Mouse (Mus musculus) liver, embryonic 12.5 days (tissue): ENCODE results near the gene Sfmbt2. TPM values are rescaled to one million over a fixed set of nuclear protein-coding genes. Genes with fewer than 3 reads are reported as not detected.

Experiments
- ATAC-seq: fragments of 200-750 bp; cut with Nextera tagmentation; 2 replicates; pipeline ENCODE4 v1.8.0; 2017; ENCODE audit warnings: moderate number of reproducible peaks, mild to moderate bottlenecking, moderate library complexity
- H3K27ac ChIP-seq: fragments of 300-500 bp; sonication (generic); 2 replicates; pipeline ENCODE4 v1.5.1; 2016; ENCODE audit warnings: mild to moderate bottlenecking
- H3K27me3 ChIP-seq: fragments of 300-500 bp; sonication (generic); replicated peaks from 2 replicates; pipeline ENCODE4 v1.6.1; 2016; ENCODE audit warnings: mild to moderate bottlenecking, moderate library complexity
- H3K36me3 ChIP-seq: fragments of 300-500 bp; sonication (generic); 2 replicates; pipeline ENCODE4 v1.6.1; 2016; ENCODE audit warnings: mild to moderate bottlenecking, moderate library complexity
- H3K4me1 ChIP-seq: fragments of 300-500 bp; sonication (generic); 2 replicates; pipeline ENCODE4 v1.6.1; 2016
- H3K4me2 ChIP-seq: fragments of 300-500 bp; sonication (generic); 2 replicates; pipeline ENCODE4 v1.6.1; 2016; ENCODE audit warnings: mild to moderate bottlenecking, moderate library complexity
- H3K4me3 ChIP-seq: fragments of 300-500 bp; sonication (generic); 2 replicates; pipeline ENCODE4 v1.5.1; 2016; ENCODE audit warnings: mild to moderate bottlenecking, moderate library complexity
- H3K9ac ChIP-seq: fragments of 300-500 bp; sonication (generic); 2 replicates; pipeline ENCODE4 v1.6.1; 2016; ENCODE audit warnings: mild to moderate bottlenecking, moderate library complexity
- H3K9me3 ChIP-seq: fragments of 300-500 bp; sonication (generic); replicated peaks from 2 replicates; pipeline ENCODE4 v1.6.1; 2016; ENCODE audit warnings: mild to moderate bottlenecking, moderate library complexity
- WGBS: fragments of 180-500 bp; shearing (Covaris S2); methylation state at CpG from one replicate; pipeline ENCODE4 v1.1.7; 2016; ENCODE audit not compliant: insufficient replicate concordance; 5-methylcytosine and 5-hydroxymethylcytosine counted together
- polyA plus RNA-seq: library from polyadenylated mRNA; unstranded; fragments of >200 nt; fragmentation: Nextera tagmentation; extraction: Ambion mirVana; gene quantifications from 2 replicates; pipeline ENCODE4 v1.2.1, GENCODE M21; 2016

Gene Sfmbt2
- polyA plus RNA-seq, 1 experiment from 2014 or later, result 0.68 TPM

DNA sequence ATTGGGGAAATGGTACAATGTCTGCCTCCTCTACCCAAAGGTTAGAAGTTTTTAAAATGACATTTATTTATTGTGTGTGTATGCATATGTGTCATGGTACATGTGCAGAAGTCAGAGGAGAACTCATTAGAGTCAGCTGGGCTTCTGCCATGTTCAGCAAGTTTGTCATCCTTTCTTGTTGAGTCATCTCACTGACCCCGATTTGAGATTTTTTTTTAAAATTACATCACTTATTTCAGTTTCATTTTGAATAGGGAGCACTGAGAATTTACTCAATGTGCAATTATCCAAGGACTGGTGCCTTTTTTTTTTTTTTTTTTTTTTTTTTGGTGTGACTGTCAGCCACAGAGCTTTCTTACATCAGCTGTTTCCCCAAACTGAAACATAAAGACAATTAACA, 19.2 kb upstream of the Sfmbt2 start:
- Histone ChIP-seq H3K27ac (no peak overlapping the region), H3K4me3 (no peak overlapping the region), H3K9me3 (no peaks in the 10 kb centered on the region), H3K4me2 (no peak overlapping the region), H3K9ac (no peak overlapping the region), H3K27me3 (no peaks in the 10 kb centered on the region), H3K36me3 (no peaks in the 10 kb centered on the region), H3K4me1 (no peaks in the 10 kb centered on the region)
- 50% methylated on average over 1 of the region's 1 CpGs for WGBS
- no peak for ATAC-seq

DNA sequence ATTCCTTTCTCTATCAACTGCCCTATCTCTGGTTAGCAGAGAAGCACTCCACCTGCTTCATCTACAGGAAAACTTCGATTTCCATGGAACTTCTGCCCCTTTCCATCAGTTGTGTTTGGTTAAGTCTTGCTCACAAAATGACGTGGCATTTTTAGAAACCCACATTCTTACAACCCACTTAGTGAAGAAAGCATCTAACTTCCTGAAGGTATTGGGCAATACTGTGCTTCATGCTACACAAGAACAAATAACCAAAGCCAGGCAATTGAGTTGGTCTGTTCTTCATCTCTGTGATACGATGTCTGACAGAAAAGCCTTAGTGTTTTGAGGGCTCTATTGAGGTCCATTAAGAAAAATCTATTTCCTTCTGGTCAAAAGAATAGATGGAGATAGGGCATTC, 17.4 kb upstream of the Sfmbt2 start:
- no peak overlapping the region for H3K27ac ChIP-seq
- no peaks in the 10 kb centered on the region for H3K4me1 ChIP-seq
- H3K36me3 ChIP-seq, result no peaks in the 10 kb centered on the region
- no peaks in the 10 kb centered on the region for H3K27me3 ChIP-seq
- no peaks in the 10 kb centered on the region for H3K9me3 ChIP-seq
- 33% methylated on average over 3 of the region's 3 CpGs for WGBS
- no peak overlapping the region for H3K4me3 ChIP-seq
- no peak for ATAC-seq
- H3K4me2 ChIP-seq, result no peak overlapping the region
- no peak overlapping the region for H3K9ac ChIP-seq

DNA sequence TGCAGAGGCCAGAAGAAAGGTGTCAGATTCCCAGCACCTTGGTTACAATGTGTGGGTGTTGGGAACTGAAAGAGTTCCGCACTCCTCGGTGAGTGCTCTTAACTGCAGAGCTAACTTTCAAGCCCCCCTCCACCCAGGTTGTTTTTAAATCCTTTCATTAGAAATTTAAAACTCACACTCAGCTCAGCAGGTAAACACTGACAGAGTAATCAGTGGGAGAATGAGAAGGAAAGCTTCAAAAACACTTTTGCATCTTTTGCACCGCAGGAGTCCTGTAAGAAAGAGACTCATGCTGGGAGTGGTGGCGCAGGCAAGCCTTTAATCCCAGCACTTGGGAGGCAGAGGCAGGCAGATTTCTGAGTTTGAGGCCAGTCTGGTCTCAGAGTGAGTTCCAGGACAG, 16.4 kb upstream of the Sfmbt2 start:
- Histone ChIP-seq H3K4me3 (no peak overlapping the region), H3K4me1 (no peaks in the 10 kb centered on the region), H3K9me3 (no peaks in the 10 kb centered on the region), H3K27ac (no peak overlapping the region), H3K27me3 (no peaks in the 10 kb centered on the region), H3K4me2 (no peak overlapping the region), H3K9ac (no peak overlapping the region), H3K36me3 (no peaks in the 10 kb centered on the region)
- no peak for ATAC-seq
- WGBS, result 69% methylated on average over 4 of the region's 4 CpGs

DNA sequence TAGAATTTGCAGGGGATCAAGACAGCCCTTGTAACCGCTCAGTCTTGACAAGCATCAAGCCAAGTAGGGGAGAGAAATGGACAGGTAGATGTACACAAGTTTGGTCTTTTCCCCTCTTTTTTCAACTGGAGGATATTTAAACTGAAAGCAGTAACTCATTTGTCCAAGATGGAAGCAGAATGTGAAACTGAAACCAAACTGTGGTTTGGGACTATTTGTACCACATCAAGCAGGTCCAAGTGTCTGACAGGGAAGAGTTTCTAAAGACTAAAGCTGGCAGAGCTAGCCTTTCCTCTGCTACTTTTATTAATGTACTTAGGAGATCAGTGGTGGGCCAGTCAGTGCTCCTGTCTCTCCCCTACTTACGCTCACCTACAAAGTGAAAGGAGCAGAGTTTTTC, 10.4 kb upstream of the Sfmbt2 start:
- H3K27ac ChIP-seq, result no peak overlapping the region
- peaks cover 5% of the 10 kb centered on the region; the same call in 1 of the 2 replicates for H3K27me3 ChIP-seq
- H3K4me3 ChIP-seq, result no peak overlapping the region
- H3K9ac ChIP-seq, result no peak overlapping the region
- H3K36me3 ChIP-seq, result no peaks in the 10 kb centered on the region
- H3K4me1 ChIP-seq, result no peaks in the 10 kb centered on the region
- no peaks in the 10 kb centered on the region for H3K9me3 ChIP-seq
- WGBS, result 70% methylated on average over 2 of the region's 2 CpGs
- no peak for ATAC-seq
- no peak overlapping the region for H3K4me2 ChIP-seq

DNA sequence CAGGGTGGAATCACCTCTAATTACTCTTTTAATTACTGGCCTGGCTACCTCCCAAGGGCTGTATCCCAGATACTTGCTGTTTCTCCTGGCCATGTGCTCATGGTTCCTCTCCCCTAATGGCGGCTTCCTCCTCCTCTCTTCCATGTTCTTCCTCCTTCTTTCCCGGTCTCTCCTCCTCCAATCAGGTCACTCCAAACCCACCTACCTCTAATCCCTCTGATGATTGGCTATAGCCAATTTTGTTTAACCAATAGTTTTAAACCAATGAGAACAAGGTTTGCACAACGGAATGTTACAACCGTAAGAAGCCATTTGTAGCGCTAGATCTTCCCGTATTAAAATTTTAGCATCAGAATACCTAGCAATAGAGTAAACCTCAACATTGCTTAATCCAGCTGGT, 5.2 kb upstream of the Sfmbt2 start:
- no peaks in the 10 kb centered on the region for H3K36me3 ChIP-seq
- no peaks in the 10 kb centered on the region for H3K9me3 ChIP-seq

DNA sequence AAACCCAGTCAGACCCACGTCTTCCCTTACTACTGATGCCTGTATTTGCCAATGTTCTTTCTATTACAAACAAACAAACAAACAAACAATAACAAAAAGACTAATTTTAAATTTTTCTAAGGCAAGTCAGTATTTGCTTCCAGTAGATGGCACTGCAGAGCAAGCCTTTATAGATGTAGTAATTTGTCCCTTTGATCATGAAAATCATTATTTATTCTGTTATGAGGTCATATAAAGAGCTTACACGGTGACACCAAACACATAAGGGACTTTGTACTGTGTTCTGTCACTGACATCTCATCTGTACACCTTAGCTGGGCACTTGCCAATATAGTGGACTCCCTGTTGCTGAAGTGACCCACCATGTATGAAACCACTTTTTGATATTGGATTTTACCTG, 4.0 kb upstream of the Sfmbt2 start:
- ATAC-seq, result no peak
- Histone ChIP-seq H3K27me3 (peaks cover 54% of the 10 kb centered on the region), H3K4me2 (no peak overlapping the region), H3K4me1 (no peaks in the 10 kb centered on the region), H3K27ac (no peak overlapping the region), H3K9ac (no peak overlapping the region), H3K9me3 (no peaks in the 10 kb centered on the region), H3K4me3 (no peak overlapping the region), H3K36me3 (no peaks in the 10 kb centered on the region)
- 9% methylated on average over 2 of the region's 2 CpGs for WGBS

More for the DNA sequence above, 5.2 kb upstream of the Sfmbt2 start:
- H3K4me1 ChIP-seq, result no peaks in the 10 kb centered on the region
- no peak overlapping the region for H3K4me3 ChIP-seq
- H3K9ac ChIP-seq, result no peak overlapping the region
- ATAC-seq, result no peak
- H3K27ac ChIP-seq, result no peak overlapping the region
- H3K4me2 ChIP-seq, result no peak overlapping the region
- peaks cover 42% of the 10 kb centered on the region for H3K27me3 ChIP-seq
- WGBS, result 85% methylated on average over 6 of the region's 6 CpGs

DNA sequence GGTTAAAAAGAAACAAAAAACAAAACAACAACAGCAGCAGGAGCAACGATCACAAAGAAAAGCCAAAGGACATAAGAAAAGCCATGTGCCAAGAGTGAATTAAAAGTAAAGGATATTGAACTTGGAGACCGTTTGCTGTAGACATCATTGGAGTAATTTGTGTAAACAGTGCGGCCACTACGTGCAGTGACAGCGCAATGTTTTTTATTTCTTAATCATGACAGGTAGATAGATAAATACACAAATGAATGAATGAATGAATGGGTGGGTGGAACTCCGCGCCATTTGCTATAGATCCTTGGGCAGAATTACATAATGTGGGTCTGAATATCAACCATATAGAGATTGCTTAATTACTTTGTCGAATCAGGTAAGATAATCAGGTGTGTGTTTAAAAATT, 634 bp upstream of the Sfmbt2 start:
- Histone ChIP-seq H3K4me3 (no peak overlapping the region), H3K27me3 (peaks cover 82% of the 10 kb centered on the region), H3K27ac (no peak overlapping the region), H3K4me1 (peaks cover 13% of the 10 kb centered on the region), H3K9ac (no peak overlapping the region), H3K9me3 (no peaks in the 10 kb centered on the region), H3K4me2 (no peak overlapping the region), H3K36me3 (no peaks in the 10 kb centered on the region)
- 4% methylated on average over 8 of the region's 8 CpGs for WGBS
- no peak for ATAC-seq

DNA sequence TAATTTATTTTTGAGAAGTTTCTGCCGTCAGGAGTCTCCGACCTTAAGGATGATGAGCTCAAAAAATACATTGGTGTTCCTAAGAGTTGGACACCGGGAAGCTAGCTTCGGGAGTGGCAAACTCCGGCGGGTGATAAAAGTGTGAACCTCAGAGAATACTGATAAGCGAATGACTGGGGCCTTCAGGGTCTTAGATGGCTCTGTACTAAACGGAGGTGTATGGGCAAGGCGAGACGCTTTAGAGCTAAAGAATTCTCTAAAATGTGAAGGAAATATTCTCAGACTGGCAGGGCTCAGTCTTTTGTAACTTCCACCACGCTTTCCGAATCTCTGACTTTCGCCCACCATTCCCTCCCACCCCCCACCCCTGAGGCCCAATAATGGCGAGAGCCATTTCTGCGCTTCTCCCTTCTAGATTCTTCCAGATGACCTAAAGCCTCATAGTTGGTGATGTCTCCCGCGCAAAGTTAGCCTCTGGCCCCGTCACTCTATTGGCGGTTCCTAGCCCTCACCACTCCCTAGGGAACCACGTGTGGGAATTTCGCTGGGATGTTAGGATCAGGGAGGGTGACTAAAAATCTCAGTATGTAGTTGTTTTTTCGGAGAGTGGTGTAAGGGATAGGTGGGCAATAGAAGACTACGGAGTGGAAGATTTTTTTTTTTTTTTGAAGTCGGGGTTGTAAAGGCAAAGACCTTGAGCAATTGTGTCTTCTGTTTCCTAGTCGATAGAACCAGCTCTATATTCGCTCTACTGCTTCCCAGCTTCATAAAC, 563 bp downstream of the Sfmbt2 start:
- no peak overlapping the region for H3K4me3 ChIP-seq

DNA sequence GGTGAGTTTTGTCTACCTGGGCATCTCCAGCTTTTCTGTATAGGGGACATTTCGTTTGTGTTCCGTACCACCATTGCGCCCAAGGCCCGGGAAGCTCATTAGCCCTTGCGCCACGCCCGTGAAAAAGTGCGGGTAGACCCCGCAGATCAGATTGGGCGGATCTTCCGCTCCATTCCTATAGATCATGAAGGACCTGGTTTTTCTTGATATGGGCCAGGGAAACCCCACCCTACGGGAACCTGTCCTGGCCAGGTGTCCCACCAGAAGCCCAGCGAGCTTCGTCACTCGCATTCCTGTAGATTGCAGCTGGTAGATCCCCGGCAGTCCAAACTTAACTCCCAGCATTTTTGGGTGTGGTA, 1.1 kb downstream of the Sfmbt2 start:
- Histone ChIP-seq H3K4me3 (no peak overlapping the region), H3K27me3 (peaks cover 95% of the 10 kb centered on the region), H3K9ac (no peak overlapping the region), H3K4me2 (no peak overlapping the region), H3K27ac (no peak overlapping the region), H3K36me3 (no peaks in the 10 kb centered on the region), H3K4me1 (peaks cover 18% of the 10 kb centered on the region), H3K9me3 (no peaks in the 10 kb centered on the region)
- WGBS, result 4% methylated on average over 16 of the region's 16 CpGs
- no peak for ATAC-seq

More for the DNA sequence above, 563 bp downstream of the Sfmbt2 start:
- Histone ChIP-seq H3K9me3 (no peaks in the 10 kb centered on the region), H3K9ac (no peak overlapping the region), H3K27ac (no peak overlapping the region), H3K4me2 (no peak overlapping the region), H3K36me3 (no peaks in the 10 kb centered on the region), H3K27me3 (peaks cover 90% of the 10 kb centered on the region), H3K4me1 (peaks cover 18% of the 10 kb centered on the region)
- WGBS, result 1% methylated on average over 26 of the region's 26 CpGs
- no peak for ATAC-seq

DNA sequence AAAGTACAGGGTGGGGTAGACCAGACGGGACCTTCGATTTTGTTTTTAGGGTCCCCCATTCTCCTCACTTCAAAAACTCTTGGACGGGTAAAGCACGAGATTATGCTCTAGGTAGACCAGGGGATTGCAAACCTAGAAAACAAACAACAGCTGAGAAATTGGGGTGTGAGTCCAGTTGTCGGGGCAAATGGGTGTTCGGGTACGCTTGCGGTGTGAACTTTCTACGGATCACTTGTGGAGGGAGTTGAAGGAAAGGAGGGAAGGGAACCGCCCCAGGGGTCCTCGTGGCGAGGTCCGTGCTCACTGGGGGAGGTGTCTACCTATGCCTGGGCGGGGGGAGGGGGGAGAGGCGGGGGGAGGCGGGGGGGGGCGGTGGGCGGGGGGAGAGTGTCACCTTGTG, 1.6 kb downstream of the Sfmbt2 start:
- peaks cover 90% of the 10 kb centered on the region for H3K27me3 ChIP-seq
- no peak overlapping the region for H3K9ac ChIP-seq
- H3K4me2 ChIP-seq, result peak overlapping the region; percentile 84
- WGBS, result 3% methylated on average over 9 of the region's 18 CpGs
- H3K4me3 ChIP-seq, result peak overlapping the region; percentile 61
- no peaks in the 10 kb centered on the region for H3K36me3 ChIP-seq
- H3K9me3 ChIP-seq, result no peaks in the 10 kb centered on the region
- peaks cover 18% of the 10 kb centered on the region for H3K4me1 ChIP-seq
- no peak overlapping the region for H3K27ac ChIP-seq
- no peak for ATAC-seq

DNA sequence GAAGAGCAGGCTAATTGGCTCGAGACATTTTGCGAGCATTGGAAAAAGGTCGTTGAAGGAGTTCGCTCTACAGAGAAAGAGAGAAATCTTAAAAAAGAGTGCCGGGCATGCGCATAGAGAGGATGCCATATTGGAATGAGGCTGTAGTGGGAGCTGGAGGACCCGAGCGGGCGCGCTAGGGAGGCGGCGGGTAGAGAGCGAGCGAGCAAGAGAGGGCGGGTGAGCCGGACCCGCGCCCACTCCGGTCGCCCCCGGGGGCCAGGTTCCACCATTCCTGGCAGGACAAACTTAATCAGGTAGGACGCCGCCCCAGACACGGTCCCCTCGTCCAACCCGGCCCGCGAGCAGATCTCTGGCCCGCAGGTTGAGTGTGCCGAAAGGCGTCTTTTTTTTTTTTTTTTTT, 2.0 kb downstream of the Sfmbt2 start:
- Histone ChIP-seq H3K27me3 (peaks cover 86% of the 10 kb centered on the region), H3K27ac (no peak overlapping the region), H3K36me3 (no peaks in the 10 kb centered on the region), H3K4me2 (peak overlapping the region; percentile 84), H3K4me3 (peak overlapping the region; percentile 61), H3K9me3 (no peaks in the 10 kb centered on the region), H3K9ac (no peak overlapping the region), H3K4me1 (peaks cover 18% of the 10 kb centered on the region)
- ATAC-seq, result peak; percentile 58
- WGBS, result 0% methylated on average over 31 of the region's 31 CpGs

DNA sequence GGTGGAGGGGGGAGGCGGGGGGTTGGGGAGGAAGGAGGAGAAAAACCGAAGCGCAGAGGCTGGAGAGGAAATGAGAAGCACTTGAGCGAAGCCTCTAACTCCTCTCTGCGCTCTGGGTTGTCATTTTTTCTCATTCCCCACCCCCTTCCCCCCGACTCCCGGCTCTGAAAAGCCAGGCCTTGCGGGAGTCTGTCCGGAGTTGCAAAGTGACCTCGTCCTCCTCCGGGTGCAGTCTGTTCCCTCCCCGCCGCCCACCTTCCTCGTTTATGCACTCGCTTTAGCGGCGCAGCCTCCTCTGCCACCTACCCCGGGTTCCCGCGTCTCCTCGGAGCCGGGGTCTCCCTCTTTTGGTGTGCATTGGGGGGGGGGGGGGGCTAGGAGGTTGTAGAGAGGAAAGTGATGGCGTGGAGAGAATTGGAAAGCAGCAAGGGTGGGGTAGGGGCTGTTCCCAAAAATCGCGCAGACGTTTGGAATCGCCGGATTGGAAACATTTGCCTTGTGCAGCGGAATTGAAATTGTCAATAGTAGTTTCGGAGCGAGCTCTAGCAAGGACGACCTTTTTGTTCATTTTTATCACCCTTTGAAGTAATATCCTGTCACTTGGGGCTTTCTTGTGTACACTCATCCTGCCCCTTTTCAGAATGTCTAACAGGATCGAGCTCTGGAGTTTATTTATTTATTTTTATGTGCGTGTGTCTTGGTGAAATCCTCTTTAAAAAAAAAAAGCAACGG, 2.6 kb downstream of the Sfmbt2 start:
- peak overlapping the region; percentile 28; the same call in 1 of the 2 replicates for H3K9ac ChIP-seq
- no peaks in the 10 kb centered on the region for H3K9me3 ChIP-seq
- peak; percentile 17; the same call in 1 of the 2 replicates for ATAC-seq
- H3K27me3 ChIP-seq, result peaks cover 86% of the 10 kb centered on the region
- H3K27ac ChIP-seq, result no peak overlapping the region
- H3K36me3 ChIP-seq, result no peaks in the 10 kb centered on the region
- WGBS, result 0% methylated on average over 35 of the region's 35 CpGs
- H3K4me2 ChIP-seq, result peak overlapping the region; percentile 84
- peak overlapping the region; percentile 61 for H3K4me3 ChIP-seq
- peaks cover 18% of the 10 kb centered on the region for H3K4me1 ChIP-seq
